15 mouse cellular contexts compared by ENCODE assay signal in genomic region chr8:85301941-85302340, GRCm38 (mm10). TPM values are rescaled to one million over a fixed set of nuclear protein-coding genes. Genes with fewer than 3 reads are reported as not detected.
DNase-seq lines count a peak whose midpoint lies in the region; ATAC-seq and TF ChIP-seq lines count a peak whose summit lies in the region.
"Had no signal": no experiment of that assay in that cellular context is flagged by ENCODE, and none has a peak within 500 bp of the region (broad histone marks: within the 10 kb centered on the region; RNA-seq: fewer than 3 reads in every experiment).

No protein-coding gene starts in this region.

- WGBS in forebrain, embryonic 12.5 days = 45% methylated on average over 1 of the region's 1 CpGs
- WGBS in forebrain, embryonic 11.5 days = 48% methylated on average over 1 of the region's 1 CpGs
- 68% methylated on average over 1 of the region's 1 CpGs for WGBS in liver, embryonic 11.5 days
- 62% methylated on average over 1 of the region's 1 CpGs for WGBS in liver, embryonic 12.5 days (ENCODE audit: insufficient replicate concordance)

- H3K4me3 ChIP-seq in forebrain, embryonic 12.5 days (replicated peaks) = no peak overlapping the region
- H3K4me3 ChIP-seq in forebrain, embryonic 11.5 days (ENCODE audit: low read depth, low read length) = no peak overlapping the region
- no peak overlapping the region for H3K4me3 ChIP-seq in liver, embryonic 11.5 days (ENCODE audit: low read depth, low read length)
- H3K4me3 ChIP-seq in CH12.LX (replicated peaks in 1 of 3; ENCODE audit: low read depth in 2 of 3, low read length in 2 of 3, poor library complexity in 1 of 3) = no peak overlapping the region
- peak overlapping the region; percentile 14 for H3K4me3 ChIP-seq in liver, embryonic 12.5 days
- H3K4me3 ChIP-seq: heart, embryonic 15.5 days; neural tube, embryonic 12.5 days had no signal

- no peak overlapping the region for H3K27ac ChIP-seq in forebrain, embryonic 12.5 days
- H3K27ac ChIP-seq in forebrain, embryonic 11.5 days (ENCODE audit: low read depth, low read length) = no peak overlapping the region
- no peak overlapping the region for H3K27ac ChIP-seq in liver, embryonic 11.5 days (ENCODE audit: low read depth, low read length)
- H3K27ac ChIP-seq in CH12.LX (ENCODE audit: insufficient read depth, low read depth) = no peak overlapping the region
- no peak overlapping the region for H3K27ac ChIP-seq in liver, embryonic 12.5 days
- H3K27ac ChIP-seq: heart, embryonic 15.5 days; neural tube, embryonic 12.5 days had no signal

- no peaks in the 10 kb centered on the region for H3K27me3 ChIP-seq in forebrain, embryonic 12.5 days
- no peaks in the 10 kb centered on the region for H3K27me3 ChIP-seq in forebrain, embryonic 11.5 days (ENCODE audit: control insufficient read depth, insufficient read depth, low read length)
- H3K27me3 ChIP-seq in liver, embryonic 11.5 days (replicated peaks; ENCODE audit: control insufficient read depth, insufficient read depth, low read length) = no peaks in the 10 kb centered on the region
- H3K27me3 ChIP-seq in CH12.LX (replicated peaks) = no peaks in the 10 kb centered on the region
- no peaks in the 10 kb centered on the region for H3K27me3 ChIP-seq in liver, embryonic 12.5 days (replicated peaks)
- H3K27me3 ChIP-seq: heart, embryonic 15.5 days; neural tube, embryonic 12.5 days had no signal

- dilution Hi-C loops in CH12.LX (cut with MboI; ENCODE audit: extremely low pct_ligation_motif_present, extremely low pct_unique_long_range_greater_than_20kb, low sequenced_read_pairs) = no loop called here

- peak overlapping the region; percentile 44; the same call in 1 of the 2 replicates for H3K9ac ChIP-seq in forebrain, embryonic 12.5 days
- H3K9ac ChIP-seq in forebrain, embryonic 11.5 days (ENCODE audit: low read length) = no peak overlapping the region
- no peak overlapping the region for H3K9ac ChIP-seq in liver, embryonic 11.5 days (ENCODE audit: low read depth, low read length)
- H3K9ac ChIP-seq in CH12.LX (ENCODE audit: insufficient read depth, low read depth) = peak overlapping the region; percentile 40; the same call in 1 of the 2 replicates
- peak overlapping the region; percentile 10; the same call in 1 of the 2 replicates for H3K9ac ChIP-seq in liver, embryonic 12.5 days
- H3K9ac ChIP-seq: heart, embryonic 15.5 days; neural tube, embryonic 12.5 days had no signal

- H3K9me3 ChIP-seq in forebrain, embryonic 12.5 days = no peaks in the 10 kb centered on the region
- H3K9me3 ChIP-seq in forebrain, embryonic 11.5 days (ENCODE audit: control insufficient read depth, low read length) = no peaks in the 10 kb centered on the region
- no peaks in the 10 kb centered on the region for H3K9me3 ChIP-seq in liver, embryonic 11.5 days (ENCODE audit: control insufficient read depth, low read length)
- no peaks in the 10 kb centered on the region for H3K9me3 ChIP-seq in CH12.LX (replicated peaks; ENCODE audit: low read length)
- no peaks in the 10 kb centered on the region for H3K9me3 ChIP-seq in liver, embryonic 12.5 days (replicated peaks)
- H3K9me3 ChIP-seq: heart, embryonic 15.5 days; neural tube, embryonic 12.5 days had no signal

- no peak for TF ChIP-seq EP300 in CH12.LX (IDR thresholded peaks at IDR 0.05; ENCODE audit: low read length)

- peaks cover 60% of the 10 kb centered on the region for H3K79me2 ChIP-seq in CH12.LX (replicated peaks; ENCODE audit: control insufficient read depth, extremely low read depth, insufficient read depth, poor library complexity, severe bottlenecking)

- DNase-seq in forebrain, embryonic 11.5 days (ENCODE audit: low spot score) = no peak
- DNase-seq in liver, embryonic 11.5 days (ENCODE audit: low spot score) = no peak
- no peak for DNase-seq in liver
- no peak for DNase-seq in CH12.LX (ENCODE audit: extremely low read depth)
- DNase-seq in spleen, postnatal 10 days (ENCODE audit: low spot score in 2 of 2) = no peak
- DNase-seq: B cell, adult 2 months; cerebellum, postnatal 10 days; gastrocnemius, postnatal 25 days; kidney, adult 9 months; left cerebral cortex, postnatal 4 days had no signal

- in situ Hi-C loops in CH12.LX (cut with MboI; ENCODE audit: low pct_ligation_motif_present, low pct_unique_long_range_greater_than_20kb, low sequenced_read_pairs) = loop anchor here (25.0 kb wide), 1 partner anchor 235 kb away; no protein-coding TSS in a partner anchor

- TF ChIP-seq RAD21 in CH12.LX (IDR thresholded peaks at IDR 0.05; ENCODE audit: low read depth, low read length) = no peak

- TF ChIP-seq CTCF in CH12.LX (conservative IDR thresholded peaks at IDR 0.05 in 1 of 2, IDR thresholded peaks at IDR 0.05 in 1 of 2; ENCODE audit: low read depth in 2 of 2, low read length in 2 of 2) = no peak

- ATAC-seq in forebrain, embryonic 12.5 days (ENCODE audit: low FRiP score) = no peak
- ATAC-seq in forebrain, embryonic 11.5 days (replicated peaks; ENCODE audit: low FRiP score) = no peak
- ATAC-seq in liver, embryonic 11.5 days (replicated peaks; ENCODE audit: low FRiP score) = no peak
- ATAC-seq in liver, embryonic 12.5 days = no peak
- ATAC-seq in inflammation-experienced regulatory T-cells, adult 6 months = no peak

- peaks cover 31% of the 10 kb centered on the region for H3K4me1 ChIP-seq in forebrain, embryonic 12.5 days
- peaks cover 5% of the 10 kb centered on the region; the same call in 1 of the 2 replicates for H3K4me1 ChIP-seq in forebrain, embryonic 11.5 days (replicated peaks; ENCODE audit: control insufficient read depth, insufficient read depth, low read length)
- H3K4me1 ChIP-seq in liver, embryonic 11.5 days (replicated peaks; ENCODE audit: control insufficient read depth, insufficient read depth, low read length) = peaks cover 29% of the 10 kb centered on the region
- H3K4me1 ChIP-seq in CH12.LX (ENCODE audit: control insufficient read depth in 1 of 2, insufficient read depth in 2 of 2) = peaks cover 0 to 36% of the 10 kb centered on the region in 2 experiments; a peak in 2 of 4 replicates
- peaks cover 37% of the 10 kb centered on the region for H3K4me1 ChIP-seq in liver, embryonic 12.5 days

- 0 out of 2 replicates have a peak overlapping the region, but pooled peaks have one; percentile 13 for H3K4me2 ChIP-seq in forebrain, embryonic 12.5 days
- no peak overlapping the region for H3K4me2 ChIP-seq in forebrain, embryonic 11.5 days (ENCODE audit: low read depth, low read length, severe bottlenecking)
- H3K4me2 ChIP-seq in liver, embryonic 11.5 days = peak overlapping the region; percentile 35; the same call in 1 of the 2 replicates
- 0 out of 2 replicates have a peak overlapping the region, but pooled peaks have one; percentile 14 for H3K4me2 ChIP-seq in CH12.LX (ENCODE audit: insufficient read depth, low read depth, poor library complexity, severe bottlenecking)
- H3K4me2 ChIP-seq in liver, embryonic 12.5 days = peak overlapping the region; percentile 79
- H3K4me2 ChIP-seq: heart, embryonic 15.5 days; neural tube, embryonic 12.5 days had no signal

- peaks cover 44% of the 10 kb centered on the region for H3K36me3 ChIP-seq in forebrain, embryonic 12.5 days (replicated peaks)
- peaks cover 8% of the 10 kb centered on the region; the same call in 1 of the 2 replicates for H3K36me3 ChIP-seq in forebrain, embryonic 11.5 days (ENCODE audit: control insufficient read depth, insufficient read depth, low read length)
- H3K36me3 ChIP-seq in liver, embryonic 11.5 days (ENCODE audit: control insufficient read depth, insufficient read depth, low read length) = peaks cover 35% of the 10 kb centered on the region
- H3K36me3 ChIP-seq in CH12.LX (replicated peaks in 1 of 2; ENCODE audit: control insufficient read depth in 1 of 2, insufficient read depth in 1 of 2, low read length in 1 of 2) = peaks cover 23 to 53% of the 10 kb centered on the region in 2 experiments
- peaks cover 57% of the 10 kb centered on the region for H3K36me3 ChIP-seq in liver, embryonic 12.5 days

- no peak for TF ChIP-seq POLR2A in CH12.LX (IDR thresholded peaks at IDR 0.05; ENCODE audit: low read depth, low read length)

TF ChIP-seq in CH12.LX, 34 proteins besides CTCF, POLR2A, EP300 and RAD21 (continues in another document):
- TF ChIP-seq ZNF384 (IDR thresholded peaks at IDR 0.05; ENCODE audit: low read depth, low read length) (no peak), E2F4 (IDR thresholded peaks at IDR 0.05; ENCODE audit: insufficient replicate concordance, low read depth, low read length) (no peak), UBTF (IDR thresholded peaks at IDR 0.05; ENCODE audit: low read depth, low read length) (no peak), MEF2A (IDR thresholded peaks at IDR 0.05; ENCODE audit: borderline replicate concordance, low read depth, low read length) (no peak), KAT2A (IDR thresholded peaks at IDR 0.05; ENCODE audit: insufficient replicate concordance, low read length) (no peak), JUND (conservative IDR thresholded peaks at IDR 0.05; ENCODE audit: low read depth, low read length) (no peak), POLR2AphosphoS2 (IDR thresholded peaks at IDR 0.05; ENCODE audit: low read depth, low read length) (no peak), BHLHE40 (IDR thresholded peaks at IDR 0.05; ENCODE audit: low read depth, low read length) (no peak), ETS1 (conservative IDR thresholded peaks at IDR 0.05; ENCODE audit: low read depth, low read length) (no peak), NELFE (IDR thresholded peaks at IDR 0.05; ENCODE audit: low read depth, low read length) (no peak)

RNA-seq across cellular contexts. Expression of gene Vps35, which starts 2.3 kb away (rescaled TPM):
- polyA plus RNA-seq in forebrain, embryonic 12.5 days (2016; fragmentation: Nextera tagmentation; extraction: Ambion mirVana) = 164 and 168 TPM in 2 replicates
- 163 and 166 TPM in 2 replicates for polyA plus RNA-seq in forebrain, embryonic 11.5 days (2014; fragmentation: Nextera tagmentation; extraction: Ambion mirVana)
- 142 and 178 TPM in 2 replicates for polyA plus RNA-seq in liver, embryonic 11.5 days (2014; fragmentation: Nextera tagmentation; extraction: Ambion mirVana)
- total RNA-seq in CH12.LX (2012; rRNA removed) = 79.8 and 85.9 TPM in 2 replicates
- total RNA-seq in CH12.LX (2014; rRNA removed) = 163 and 197 TPM in 2 replicates
- polyA plus RNA-seq in CH12.LX (2012; ENCODE audit: insufficient read length, low read depth) = 92.5 and 99.2 TPM in 2 replicates
- polyA plus RNA-seq in liver, embryonic 12.5 days (2016; fragmentation: Nextera tagmentation; extraction: Ambion mirVana) = 129 and 133 TPM in 2 replicates
- polyA plus RNA-seq in inflammation-experienced regulatory T-cells, adult 6 months (2017; shearing (Covaris generic)) = 100 to 1,000 TPM in 2 of 3 experiments, 10 to 100 TPM in 1; 96.6 to 143 (median 113) TPM

RNA-seq across cellular contexts. Expression of gene Orc6, which starts 2.5 kb away (rescaled TPM):
- polyA plus RNA-seq in forebrain, embryonic 12.5 days (2016; fragmentation: Nextera tagmentation; extraction: Ambion mirVana) = 112 and 115 TPM in 2 replicates
- polyA plus RNA-seq in forebrain, embryonic 11.5 days (2014; fragmentation: Nextera tagmentation; extraction: Ambion mirVana) = 145 and 159 TPM in 2 replicates
- 165 and 170 TPM in 2 replicates for polyA plus RNA-seq in liver, embryonic 11.5 days (2014; fragmentation: Nextera tagmentation; extraction: Ambion mirVana)
- 97.2 and 121 TPM in 2 replicates for total RNA-seq in CH12.LX (2012; rRNA removed)
- 238 and 242 TPM in 2 replicates for total RNA-seq in CH12.LX (2014; rRNA removed)
- polyA plus RNA-seq in CH12.LX (2012; ENCODE audit: insufficient read length, low read depth) = 134 and 140 TPM in 2 replicates
- polyA plus RNA-seq in liver, embryonic 12.5 days (2016; fragmentation: Nextera tagmentation; extraction: Ambion mirVana) = 111 and 117 TPM in 2 replicates
- polyA plus RNA-seq in inflammation-experienced regulatory T-cells, adult 6 months (2017; shearing (Covaris generic)) = 100 to 1,000 TPM in 1 of 3 experiments, 10 to 100 TPM in 2; 36.0 to 103 (median 39.3) TPM

Comparison
In these comparisons a context has a peak if more than half of its experiments do, and no peak if none do; other contexts are left out.
1. H3K9ac ChIP-seq: peak in forebrain, embryonic 12.5 days (single experiment), CH12.LX (single experiment) and liver, embryonic 12.5 days (single experiment); none in forebrain, embryonic 11.5 days (single experiment) and liver, embryonic 11.5 days (single experiment).